Mouse (Mus musculus) G1E (cell line): ENCODE measurements around the gene Cdk7.

Experiments used
- GATA1 ChIP-seq: IDR thresholded peaks from 2 replicates; pipeline ENCODE4 v1.6.1; 2012; ENCODE audit warnings: borderline replicate concordance, low read length, inconsistent platforms, mixed read lengths
- POLR2AphosphoS5 ChIP-seq: IDR thresholded peaks from 2 replicates; pipeline ENCODE4 v1.6.1; 2012; ENCODE audit warnings: low read depth, low read length, inconsistent platforms; ENCODE audit not compliant: insufficient replicate concordance
- TAL1 ChIP-seq: conservative IDR thresholded peaks from 2 replicates; pipeline ENCODE4 v1.6.1; 2012; ENCODE audit warnings: low read depth, low read length, inconsistent platforms, mixed read lengths

- no peak for TF ChIP-seq POLR2AphosphoS5
- no peak for TF ChIP-seq GATA1
- no peak for TF ChIP-seq TAL1
These were observed 44.0 kb upstream of the Cdk7 start for GRCm38 (mm10) chr13:100774704-100775103.
